Mouse (Mus musculus): ENCODE data around the gene Spns2. TPM values are rescaled to one million over a fixed set of nuclear protein-coding genes. Genes with fewer than 3 reads are reported as not detected.

Spns2 gene
- polyA plus RNA-seq, 1 experiment from 2014 or later: 4.3 TPM

GRCm38 (mm10) chr11:72420460-72421122, 69.1 kb downstream of the Spns2 start:
- H3K27me3 ChIP-seq (replicated peaks; ENCODE audit: control insufficient read depth, insufficient read depth, low read length): no peaks in the 10 kb centered on the region
- no peak overlapping the region for H3K4me2 ChIP-seq (ENCODE audit: low read length)
- H3K4me3 ChIP-seq (ENCODE audit: low read depth, low read length): no peak overlapping the region
- H3K9ac ChIP-seq (ENCODE audit: low read length): no peak overlapping the region
- no peak overlapping the region for H3K27ac ChIP-seq (ENCODE audit: low read depth)
- DNase-seq (ENCODE audit: low spot score) (no peak), ATAC-seq (replicated peaks; ENCODE audit: low FRiP score, low TSS enrichment, low read depth) (no peak)
- H3K4me1 ChIP-seq (replicated peaks; ENCODE audit: control insufficient read depth, insufficient read depth, low read length): no peaks in the 10 kb centered on the region
- H3K36me3 ChIP-seq (ENCODE audit: control insufficient read depth, insufficient read depth, low read length): no peaks in the 10 kb centered on the region
- H3K9me3 ChIP-seq (ENCODE audit: control insufficient read depth, low read length): no peaks in the 10 kb centered on the region
- WGBS: 77% methylated on average over 6 of the region's 6 CpGs

DNA sequence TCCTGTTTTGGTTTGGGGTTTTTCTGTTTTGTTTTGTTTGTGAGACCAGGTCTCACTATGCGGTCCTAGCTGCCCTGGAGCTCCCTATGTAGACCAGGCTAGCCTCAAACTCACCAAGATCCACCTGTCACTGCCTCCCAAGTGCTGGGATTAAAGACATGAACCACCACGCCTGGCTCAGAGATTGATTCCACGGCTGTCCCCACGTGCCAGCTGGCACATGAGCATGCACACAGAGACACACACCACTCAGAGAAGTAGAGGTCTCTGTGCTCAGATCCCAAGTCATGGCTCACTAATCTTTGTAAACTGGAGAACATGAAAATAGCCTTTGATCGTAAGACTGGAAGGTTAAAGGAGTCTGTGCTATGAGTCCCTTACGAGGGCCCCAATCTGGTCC, 70.7 kb downstream of the Spns2 start:
- H3K9ac ChIP-seq (ENCODE audit: low read length): no peak overlapping the region
- ATAC-seq (replicated peaks; ENCODE audit: low FRiP score, low TSS enrichment, low read depth) (no peak), DNase-seq (ENCODE audit: low spot score) (no peak)
- H3K27me3 ChIP-seq (replicated peaks; ENCODE audit: control insufficient read depth, insufficient read depth, low read length): no peaks in the 10 kb centered on the region
- H3K9me3 ChIP-seq (ENCODE audit: control insufficient read depth, low read length): no peaks in the 10 kb centered on the region
- H3K4me2 ChIP-seq (ENCODE audit: low read length): no peak overlapping the region
- H3K4me1 ChIP-seq (replicated peaks; ENCODE audit: control insufficient read depth, insufficient read depth, low read length): no peaks in the 10 kb centered on the region
- H3K27ac ChIP-seq (ENCODE audit: low read depth): no peak overlapping the region
- H3K36me3 ChIP-seq (ENCODE audit: control insufficient read depth, insufficient read depth, low read length): no peaks in the 10 kb centered on the region
- 89% methylated on average over 6 of the region's 6 CpGs for WGBS
- H3K4me3 ChIP-seq (ENCODE audit: low read depth, low read length): no peak overlapping the region

GRCm38 (mm10) chr11:72418227-72418626, 71.5 kb downstream of the Spns2 start:
- no peak overlapping the region for H3K9ac ChIP-seq (ENCODE audit: low read length)
- no peak for DNase-seq (ENCODE audit: low spot score)

GRCm38 (mm10) chr11:72417376-72417775, 72.3 kb downstream of the Spns2 start:
- no peak overlapping the region for H3K4me3 ChIP-seq (ENCODE audit: low read depth, low read length)
- H3K9me3 ChIP-seq (ENCODE audit: control insufficient read depth, low read length): no peaks in the 10 kb centered on the region
- WGBS: 25% methylated on average over 4 of the region's 4 CpGs
- no peaks in the 10 kb centered on the region for H3K27me3 ChIP-seq (replicated peaks; ENCODE audit: control insufficient read depth, insufficient read depth, low read length)
- no peak overlapping the region for H3K4me2 ChIP-seq (ENCODE audit: low read length)
- DNase-seq (ENCODE audit: low spot score): no peak
- no peak overlapping the region for H3K9ac ChIP-seq (ENCODE audit: low read length)
- no peaks in the 10 kb centered on the region for H3K36me3 ChIP-seq (ENCODE audit: control insufficient read depth, insufficient read depth, low read length)
- peaks cover 3% of the 10 kb centered on the region; the same call in 1 of the 2 replicates for H3K4me1 ChIP-seq (replicated peaks; ENCODE audit: control insufficient read depth, insufficient read depth, low read length)
- no peak for ATAC-seq (replicated peaks; ENCODE audit: low FRiP score, low TSS enrichment, low read depth)
- H3K27ac ChIP-seq (ENCODE audit: low read depth): no peak overlapping the region

More at GRCm38 (mm10) chr11:72418227-72418626, 71.5 kb downstream of the Spns2 start:
- Histone ChIP-seq H3K27ac (ENCODE audit: low read depth) (no peak overlapping the region), H3K9me3 (ENCODE audit: control insufficient read depth, low read length) (no peaks in the 10 kb centered on the region), H3K36me3 (ENCODE audit: control insufficient read depth, insufficient read depth, low read length) (no peaks in the 10 kb centered on the region), H3K4me2 (ENCODE audit: low read length) (no peak overlapping the region), H3K4me3 (ENCODE audit: low read depth, low read length) (no peak overlapping the region), H3K27me3 (replicated peaks; ENCODE audit: control insufficient read depth, insufficient read depth, low read length) (no peaks in the 10 kb centered on the region), H3K4me1 (replicated peaks; ENCODE audit: control insufficient read depth, insufficient read depth, low read length) (peaks cover under 1% of the 10 kb centered on the region; the same call in 1 of the 2 replicates)
- ATAC-seq (replicated peaks; ENCODE audit: low FRiP score, low TSS enrichment, low read depth): no peak
- 47% methylated on average over 8 of the region's 8 CpGs for WGBS

DNA sequence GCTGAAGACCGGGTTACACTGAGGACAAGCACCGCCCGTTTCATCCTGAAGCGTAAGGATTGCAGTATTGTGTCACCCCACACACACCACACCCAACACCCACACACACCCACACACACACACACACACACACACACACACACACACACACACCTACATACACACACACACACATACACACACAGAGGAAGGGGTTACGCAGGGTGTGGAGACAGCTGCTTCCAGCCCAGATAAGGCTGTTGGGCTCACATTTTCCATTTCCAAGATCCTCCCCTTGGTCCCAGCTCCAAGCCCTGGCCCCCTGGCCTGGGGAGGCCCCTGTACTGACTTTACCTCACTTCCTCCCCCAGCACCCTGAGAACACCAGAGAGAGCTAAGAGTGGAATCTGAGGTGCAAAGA, 73.0 kb downstream of the Spns2 start:
- ATAC-seq (replicated peaks; ENCODE audit: low FRiP score, low TSS enrichment, low read depth): no peak
- Histone ChIP-seq H3K4me1 (replicated peaks; ENCODE audit: control insufficient read depth, insufficient read depth, low read length) (peaks cover 3% of the 10 kb centered on the region; the same call in 1 of the 2 replicates), H3K4me3 (ENCODE audit: low read depth, low read length) (no peak overlapping the region), H3K27ac (ENCODE audit: low read depth) (no peak overlapping the region), H3K9ac (ENCODE audit: low read length) (no peak overlapping the region), H3K9me3 (ENCODE audit: control insufficient read depth, low read length) (no peaks in the 10 kb centered on the region), H3K27me3 (replicated peaks; ENCODE audit: control insufficient read depth, insufficient read depth, low read length) (no peaks in the 10 kb centered on the region), H3K4me2 (ENCODE audit: low read length) (no peak overlapping the region), H3K36me3 (ENCODE audit: control insufficient read depth, insufficient read depth, low read length) (no peaks in the 10 kb centered on the region)
- DNase-seq (ENCODE audit: low spot score): no peak
- 85% methylated on average over 5 of the region's 5 CpGs for WGBS

DNA sequence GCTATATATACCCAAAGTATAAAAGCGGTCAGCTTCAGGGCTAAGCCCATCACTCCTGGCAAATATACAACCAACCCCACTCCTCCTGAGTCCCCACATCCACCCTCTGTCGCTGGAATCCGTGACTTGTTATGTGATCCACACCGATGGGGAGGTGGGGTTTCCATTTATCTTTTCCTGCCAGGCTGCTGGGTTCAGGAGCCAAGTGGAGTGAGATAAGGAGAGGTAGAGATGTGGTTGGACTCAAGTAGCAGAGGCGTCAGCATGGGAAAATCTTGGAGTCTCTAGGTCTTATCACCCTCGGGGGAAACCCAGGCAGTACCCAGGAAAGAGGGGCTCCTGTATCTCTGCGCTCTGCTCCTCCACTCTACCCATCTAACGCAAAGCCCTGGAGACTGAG, 74.5 kb downstream of the Spns2 start:
- ATAC-seq (replicated peaks; ENCODE audit: low FRiP score, low TSS enrichment, low read depth): no peak
- 65% methylated on average over 8 of the region's 8 CpGs for WGBS
- H3K27ac ChIP-seq (ENCODE audit: low read depth): no peak overlapping the region
- no peaks in the 10 kb centered on the region for H3K9me3 ChIP-seq (ENCODE audit: control insufficient read depth, low read length)
- H3K27me3 ChIP-seq (replicated peaks; ENCODE audit: control insufficient read depth, insufficient read depth, low read length): no peaks in the 10 kb centered on the region
- H3K36me3 ChIP-seq (ENCODE audit: control insufficient read depth, insufficient read depth, low read length): no peaks in the 10 kb centered on the region
- no peak for DNase-seq (ENCODE audit: low spot score)
- H3K4me3 ChIP-seq (ENCODE audit: low read depth, low read length): no peak overlapping the region
- no peak overlapping the region for H3K4me2 ChIP-seq (ENCODE audit: low read length)
- no peak overlapping the region for H3K9ac ChIP-seq (ENCODE audit: low read length)
- H3K4me1 ChIP-seq (replicated peaks; ENCODE audit: control insufficient read depth, insufficient read depth, low read length): peaks cover 3% of the 10 kb centered on the region; the same call in 1 of the 2 replicates

- Histone ChIP-seq H3K4me2 (ENCODE audit: low read length) (no peak overlapping the region), H3K27me3 (replicated peaks; ENCODE audit: control insufficient read depth, insufficient read depth, low read length) (no peaks in the 10 kb centered on the region), H3K4me1 (replicated peaks; ENCODE audit: control insufficient read depth, insufficient read depth, low read length) (peaks cover 9% of the 10 kb centered on the region), H3K36me3 (ENCODE audit: control insufficient read depth, insufficient read depth, low read length) (no peaks in the 10 kb centered on the region), H3K4me3 (ENCODE audit: low read depth, low read length) (no peak overlapping the region), H3K9ac (ENCODE audit: low read length) (no peak overlapping the region), H3K27ac (ENCODE audit: low read depth) (no peak overlapping the region), H3K9me3 (ENCODE audit: control insufficient read depth, low read length) (no peaks in the 10 kb centered on the region)
- DNase-seq (ENCODE audit: low spot score) (no peak), ATAC-seq (replicated peaks; ENCODE audit: low FRiP score, low TSS enrichment, low read depth) (no peak)
- 58% methylated on average over 5 of the region's 5 CpGs for WGBS
Observed at GRCm38 (mm10) chr11:72413601-72414190, 76.0 kb downstream of the Spns2 start.

GRCm38 (mm10) chr11:72413016-72413415, 76.7 kb downstream of the Spns2 start:
- no peak overlapping the region for H3K4me3 ChIP-seq (ENCODE audit: low read depth, low read length)
- no peaks in the 10 kb centered on the region for H3K9me3 ChIP-seq (ENCODE audit: control insufficient read depth, low read length)
- no peaks in the 10 kb centered on the region for H3K27me3 ChIP-seq (replicated peaks; ENCODE audit: control insufficient read depth, insufficient read depth, low read length)
- no peaks in the 10 kb centered on the region for H3K36me3 ChIP-seq (ENCODE audit: control insufficient read depth, insufficient read depth, low read length)
- H3K4me1 ChIP-seq (replicated peaks; ENCODE audit: control insufficient read depth, insufficient read depth, low read length): peaks cover 15% of the 10 kb centered on the region
- H3K4me2 ChIP-seq (ENCODE audit: low read length): no peak overlapping the region
- H3K9ac ChIP-seq (ENCODE audit: low read length): no peak overlapping the region
- ATAC-seq (replicated peaks; ENCODE audit: low FRiP score, low TSS enrichment, low read depth) (no peak), DNase-seq (ENCODE audit: low spot score) (no peak)
- H3K27ac ChIP-seq (ENCODE audit: low read depth): no peak overlapping the region
- WGBS: 68% methylated on average over 7 of the region's 7 CpGs

DNA sequence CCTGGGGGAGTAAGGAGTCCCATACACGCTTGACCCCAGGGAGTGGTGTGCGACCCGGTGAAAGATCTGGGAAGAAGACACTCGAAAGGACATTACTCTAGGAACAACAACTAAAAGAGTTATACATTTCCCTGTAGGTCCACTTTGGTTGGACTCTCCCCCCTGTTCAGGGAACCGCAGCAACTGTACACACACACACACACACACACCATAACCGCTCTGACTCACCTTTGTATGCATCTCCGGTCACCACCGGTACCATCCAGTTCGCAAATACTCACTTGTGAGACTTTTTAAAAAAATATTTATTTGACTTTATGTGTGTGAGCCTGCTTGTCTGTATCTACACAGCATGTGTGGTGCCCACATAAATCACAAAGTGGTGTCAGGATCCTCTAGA, 77.8 kb downstream of the Spns2 start:
- no peak overlapping the region for H3K27ac ChIP-seq (ENCODE audit: low read depth)
- H3K27me3 ChIP-seq (replicated peaks; ENCODE audit: control insufficient read depth, insufficient read depth, low read length): no peaks in the 10 kb centered on the region
- H3K36me3 ChIP-seq (ENCODE audit: control insufficient read depth, insufficient read depth, low read length): no peaks in the 10 kb centered on the region
- ATAC-seq (replicated peaks; ENCODE audit: low FRiP score, low TSS enrichment, low read depth) (peak; percentile 32; the same call in 1 of the 2 replicates), DNase-seq (ENCODE audit: low spot score) (no peak)
- no peaks in the 10 kb centered on the region for H3K9me3 ChIP-seq (ENCODE audit: control insufficient read depth, low read length)
- peak overlapping the region; percentile 77 for H3K4me2 ChIP-seq (ENCODE audit: low read length)
- 16% methylated on average over 9 of the region's 9 CpGs for WGBS
- no peak overlapping the region for H3K9ac ChIP-seq (ENCODE audit: low read length)
- peak overlapping the region; percentile 57 for H3K4me3 ChIP-seq (ENCODE audit: low read depth, low read length)
- H3K4me1 ChIP-seq (replicated peaks; ENCODE audit: control insufficient read depth, insufficient read depth, low read length): peaks cover 15% of the 10 kb centered on the region
